Mouse (Mus musculus) liver, embryonic 14.5 days (tissue): ENCODE measurements around the gene Bpnt1. TPM values are rescaled to one million over a fixed set of nuclear protein-coding genes. Genes with fewer than 3 reads are reported as not detected.

ENCODE experiments used
- ATAC-seq: fragments of 200-750 bp; cut with Nextera tagmentation; 2 replicates; pipeline ENCODE4 v1.8.0; 2017; ENCODE audit warnings: moderate number of reproducible peaks, mild to moderate bottlenecking, moderate library complexity; ENCODE audit not compliant: insufficient read depth
- DNase-seq, 3 experiments: peaks; one replicate each; pipeline ENCODE4 v3.0.0-alpha.2; 2012 to 2013; ENCODE audit warnings: low read depth in 3 of 3, low spot score in 3 of 3
- H3K27ac ChIP-seq: fragments of 300-500 bp; sonication (generic); 2 replicates; pipeline ENCODE4 v1.5.1; 2014; ENCODE audit warnings: moderate library complexity, mild to moderate bottlenecking, control low read depth, inconsistent platforms
- H3K27me3 ChIP-seq: fragments of 300-500 bp; sonication (generic); 2 replicates; pipeline ENCODE4 v1.6.1; 2014; ENCODE audit warnings: mild to moderate bottlenecking, low read length, moderate library complexity; ENCODE audit not compliant: control insufficient read depth, insufficient read depth
- H3K36me3 ChIP-seq: fragments of 300-500 bp; sonication (generic); replicated peaks from 2 replicates; pipeline ENCODE4 v1.6.1; 2014; ENCODE audit warnings: low read depth; ENCODE audit not compliant: control insufficient read depth, insufficient read depth
- H3K4me1 ChIP-seq, 2 experiments: fragments of 200-500 bp in 1 of 2; fragments of 300-500 bp in 1 of 2; sonication (generic) in 1 of 2; replicated peaks; 2 replicates each; pipeline ENCODE4 v1.6.1; 2012 to 2014; ENCODE audit warnings: antibody characterized with exemption in 1 of 2, inconsistent platforms in 1 of 2, low read length in 1 of 2; ENCODE audit not compliant: control insufficient read depth in 2 of 2, insufficient read depth in 2 of 2
- H3K4me2 ChIP-seq: fragments of 300-500 bp; sonication (generic); 2 replicates; pipeline ENCODE4 v1.6.1; 2014; ENCODE audit warnings: low read depth, mild to moderate bottlenecking, control low read depth, moderate library complexity
- H3K4me3 ChIP-seq, 2 experiments: fragments of 200-500 bp in 1 of 2; fragments of 300-500 bp in 1 of 2; sonication (generic) in 1 of 2; 2 replicates each; pipeline ENCODE4 v1.5.1; 2012 to 2014; ENCODE audit warnings: low read depth in 2 of 2, low read length in 2 of 2, mild to moderate bottlenecking in 2 of 2, control low read depth in 1 of 2, inconsistent platforms in 1 of 2, moderate library complexity in 1 of 2; ENCODE audit not compliant: insufficient read depth in 1 of 2
- H3K9ac ChIP-seq: fragments of 300-500 bp; sonication (generic); replicated peaks from 2 replicates; pipeline ENCODE4 v1.6.1; 2014; ENCODE audit warnings: mild to moderate bottlenecking, control low read depth, moderate library complexity
- H3K9me3 ChIP-seq: fragments of 300-500 bp; sonication (generic); 2 replicates; pipeline ENCODE4 v1.6.1; 2016; ENCODE audit warnings: low read length, mixed read lengths; ENCODE audit not compliant: control insufficient read depth
- CTCF ChIP-seq: IDR thresholded peaks from 2 replicates; pipeline ENCODE4 v1.5.1; 2016; ENCODE audit warnings: antibody characterized with exemption, low read depth, control low read depth
- EP300 ChIP-seq: IDR thresholded peaks from 2 replicates; pipeline ENCODE4 v1.6.1; 2016; ENCODE audit warnings: antibody characterized with exemption, low read depth
- WGBS: fragments of 180-500 bp; shearing (Covaris S2); extraction: QIAGEN DNeasy Blood & Tissue Kit; methylation state at CpG from one replicate; pipeline ENCODE4 v1.1.7; 2014; ENCODE audit not compliant: insufficient replicate concordance; 5-methylcytosine and 5-hydroxymethylcytosine counted together
- polyA plus RNA-seq, 2 experiments: library from polyadenylated mRNA; depleted of rRNA in 1 of 2; stranded (reverse) in 1 of 2; unstranded in 1 of 2; fragments of >200 nt; fragmentation: Nextera tagmentation in 1 of 2; extraction: Ambion mirVana in 1 of 2; gene quantifications; 2 replicates each; pipeline versions ENCODE4 v1.2.1 to v1.2.3; 2012 to 2014

Gene Bpnt1
- polyA plus RNA-seq, 2 experiments, result 4.4 to 11.3 TPM

GRCm38 (mm10) chr1:185349741-185350140 is 17.8 kb downstream of the Bpnt1 start:
- H3K27me3 ChIP-seq, result no peaks in the 10 kb centered on the region
- TF ChIP-seq CTCF (no peak), EP300 (no peak)
- 76% methylated on average over 14 of the region's 14 CpGs for WGBS
- no peak for ATAC-seq
- H3K36me3 ChIP-seq, result no peaks in the 10 kb centered on the region; the same call in 1 of the 2 replicates
- H3K4me3 ChIP-seq, result no peak overlapping the region
- no peak for DNase-seq
- H3K4me1 ChIP-seq, result no peaks in the 10 kb centered on the region
- no peak overlapping the region for H3K27ac ChIP-seq
- H3K9ac ChIP-seq, result no peak overlapping the region
- no peak overlapping the region for H3K4me2 ChIP-seq
- no peaks in the 10 kb centered on the region for H3K9me3 ChIP-seq

- H3K27ac ChIP-seq, result no peak overlapping the region
- H3K9me3 ChIP-seq, result no peaks in the 10 kb centered on the region
- no peak for DNase-seq
- TF ChIP-seq CTCF, result no peak
- TF ChIP-seq EP300, result no peak
- no peaks in the 10 kb centered on the region for H3K4me1 ChIP-seq
- no peaks in the 10 kb centered on the region for H3K27me3 ChIP-seq
- H3K4me3 ChIP-seq, result no peak overlapping the region
- H3K4me2 ChIP-seq, result no peak overlapping the region
- H3K36me3 ChIP-seq, result no peaks in the 10 kb centered on the region; the same call in 1 of the 2 replicates
- H3K9ac ChIP-seq, result no peak overlapping the region
- no peak for ATAC-seq
- 68% methylated on average over 4 of the region's 4 CpGs for WGBS
These were observed 18.7 kb downstream of the Bpnt1 start for GRCm38 (mm10) chr1:185350611-185351010.

GRCm38 (mm10) chr1:185352151-185352550 is 20.2 kb downstream of the Bpnt1 start:
- TF ChIP-seq EP300 (no peak), CTCF (no peak)
- Histone ChIP-seq H3K9ac (no peak overlapping the region), H3K9me3 (no peaks in the 10 kb centered on the region), H3K4me1 (no peaks in the 10 kb centered on the region), H3K27me3 (no peaks in the 10 kb centered on the region), H3K27ac (no peak overlapping the region), H3K36me3 (no peaks in the 10 kb centered on the region; the same call in 1 of the 2 replicates), H3K4me3 (no peak overlapping the region), H3K4me2 (no peak overlapping the region)
- DNase-seq, result no peak
- WGBS, result 62% methylated on average over 12 of the region's 12 CpGs
- ATAC-seq, result no peak

GRCm38 (mm10) chr1:185353351-185353750 is 21.4 kb downstream of the Bpnt1 start:
- no peak for ATAC-seq
- 84% methylated on average over 8 of the region's 8 CpGs for WGBS
- TF ChIP-seq EP300 (no peak), CTCF (no peak)

GRCm38 (mm10) chr1:185354731-185355130 is 22.8 kb downstream of the Bpnt1 start:
- H3K27me3 ChIP-seq, result no peaks in the 10 kb centered on the region
- no peak overlapping the region for H3K27ac ChIP-seq
- H3K9me3 ChIP-seq, result no peaks in the 10 kb centered on the region
- H3K9ac ChIP-seq, result no peak overlapping the region
- no peaks in the 10 kb centered on the region; the same call in 1 of the 2 replicates for H3K36me3 ChIP-seq
- H3K4me1 ChIP-seq, result no peaks in the 10 kb centered on the region
- ATAC-seq (no peak), DNase-seq (no peak)
- WGBS, result 69% methylated on average over 4 of the region's 4 CpGs
- no peak overlapping the region for H3K4me3 ChIP-seq
- H3K4me2 ChIP-seq, result no peak overlapping the region
- TF ChIP-seq CTCF, result no peak
- TF ChIP-seq EP300, result no peak

More at GRCm38 (mm10) chr1:185353351-185353750, 21.4 kb downstream of the Bpnt1 start:
- Histone ChIP-seq H3K27ac (no peak overlapping the region), H3K4me2 (no peak overlapping the region), H3K9ac (no peak overlapping the region), H3K4me1 (no peaks in the 10 kb centered on the region), H3K36me3 (no peaks in the 10 kb centered on the region; the same call in 1 of the 2 replicates), H3K27me3 (no peaks in the 10 kb centered on the region), H3K4me3 (no peak overlapping the region), H3K9me3 (no peaks in the 10 kb centered on the region)
- no peak for DNase-seq
